Mouse (Mus musculus): ENCODE results near the gene Elavl2. TPM values are rescaled to one million over a fixed set of nuclear protein-coding genes. Genes with fewer than 3 reads are reported as not detected.

Elavl2 gene
- polyA plus RNA-seq, 1 experiment: 0.04 TPM

GRCm38 (mm10) chr4:91387701-91388100 is 12.9 kb downstream of the Elavl2 start:
- Histone ChIP-seq H3K27me3 (ENCODE audit: control insufficient read depth, insufficient read depth, low read length) (no peaks in the 10 kb centered on the region), H3K4me3 (ENCODE audit: control insufficient read depth, insufficient read depth, low read length) (no peak overlapping the region), H3K4me1 (replicated peaks; ENCODE audit: control insufficient read depth, insufficient read depth, low read length) (no peaks in the 10 kb centered on the region), H3K36me3 (ENCODE audit: control insufficient read depth, insufficient read depth, low read length) (no peaks in the 10 kb centered on the region), H3K27ac (ENCODE audit: control insufficient read depth, insufficient read depth, low read length) (no peak overlapping the region)
- WGBS: 90% methylated on average over 3 of the region's 3 CpGs
- no peak for TF ChIP-seq POLR2A (IDR thresholded peaks at IDR 0.05; ENCODE audit: control insufficient read depth, extremely low read depth, insufficient read depth, low read length, poor library complexity)
- no peak for TF ChIP-seq CTCF (IDR thresholded peaks at IDR 0.05; ENCODE audit: borderline replicate concordance, control insufficient read depth, extremely low read depth, insufficient read depth, low read length, poor library complexity)
- DNase-seq: no peak

- 12% methylated on average over 13 of the region's 13 CpGs for WGBS
- Histone ChIP-seq H3K36me3 (ENCODE audit: control insufficient read depth, insufficient read depth, low read length) (no peaks in the 10 kb centered on the region), H3K4me1 (replicated peaks; ENCODE audit: control insufficient read depth, insufficient read depth, low read length) (no peaks in the 10 kb centered on the region), H3K27me3 (ENCODE audit: control insufficient read depth, insufficient read depth, low read length) (no peaks in the 10 kb centered on the region), H3K4me3 (ENCODE audit: control insufficient read depth, insufficient read depth, low read length) (no peak overlapping the region), H3K27ac (ENCODE audit: control insufficient read depth, insufficient read depth, low read length) (no peak overlapping the region)
- TF ChIP-seq CTCF (IDR thresholded peaks at IDR 0.05; ENCODE audit: borderline replicate concordance, control insufficient read depth, extremely low read depth, insufficient read depth, low read length, poor library complexity): no peak
- TF ChIP-seq POLR2A (IDR thresholded peaks at IDR 0.05; ENCODE audit: control insufficient read depth, extremely low read depth, insufficient read depth, low read length, poor library complexity): no peak
- DNase-seq: no peak
Observed at GRCm38 (mm10) chr4:91381201-91381627, 19.4 kb downstream of the Elavl2 start.

- no peak for DNase-seq
- WGBS: 13% methylated on average over 24 of the region's 24 CpGs
- no peaks in the 10 kb centered on the region for H3K36me3 ChIP-seq (ENCODE audit: control insufficient read depth, insufficient read depth, low read length)
- no peak for TF ChIP-seq POLR2A (IDR thresholded peaks at IDR 0.05; ENCODE audit: control insufficient read depth, extremely low read depth, insufficient read depth, low read length, poor library complexity)
- TF ChIP-seq CTCF (IDR thresholded peaks at IDR 0.05; ENCODE audit: borderline replicate concordance, control insufficient read depth, extremely low read depth, insufficient read depth, low read length, poor library complexity): no peak
- no peak overlapping the region for H3K27ac ChIP-seq (ENCODE audit: control insufficient read depth, insufficient read depth, low read length)
- no peaks in the 10 kb centered on the region for H3K4me1 ChIP-seq (replicated peaks; ENCODE audit: control insufficient read depth, insufficient read depth, low read length)
- no peak overlapping the region for H3K4me3 ChIP-seq (ENCODE audit: control insufficient read depth, insufficient read depth, low read length)
- no peaks in the 10 kb centered on the region for H3K27me3 ChIP-seq (ENCODE audit: control insufficient read depth, insufficient read depth, low read length)
Observed at GRCm38 (mm10) chr4:91380341-91381117, 20.1 kb downstream of the Elavl2 start.

- TF ChIP-seq POLR2A (IDR thresholded peaks at IDR 0.05; ENCODE audit: control insufficient read depth, extremely low read depth, insufficient read depth, low read length, poor library complexity) (no peak), CTCF (IDR thresholded peaks at IDR 0.05; ENCODE audit: borderline replicate concordance, control insufficient read depth, extremely low read depth, insufficient read depth, low read length, poor library complexity) (no peak)
- no peaks in the 10 kb centered on the region for H3K4me1 ChIP-seq (replicated peaks; ENCODE audit: control insufficient read depth, insufficient read depth, low read length)
- WGBS: 3% methylated on average over 9 of the region's 9 CpGs
- H3K36me3 ChIP-seq (ENCODE audit: control insufficient read depth, insufficient read depth, low read length): no peaks in the 10 kb centered on the region
- no peak for DNase-seq
- no peak overlapping the region for H3K4me3 ChIP-seq (ENCODE audit: control insufficient read depth, insufficient read depth, low read length)
- H3K27ac ChIP-seq (ENCODE audit: control insufficient read depth, insufficient read depth, low read length): no peak overlapping the region
- H3K27me3 ChIP-seq (ENCODE audit: control insufficient read depth, insufficient read depth, low read length): no peaks in the 10 kb centered on the region; the same call in 1 of the 2 replicates
Observed at GRCm38 (mm10) chr4:91379559-91379958, 21.0 kb downstream of the Elavl2 start.

- whole genome bisulfite sequencing: 3% methylated on average over 28 of the region's 28 CpGs
- H3K27me3 ChIP-seq (ENCODE audit: control insufficient read depth, insufficient read depth, low read length): peaks cover 3% of the 10 kb centered on the region; the same call in 1 of the 2 replicates
- H3K27ac ChIP-seq (ENCODE audit: control insufficient read depth, insufficient read depth, low read length): no peak overlapping the region
- no peak for TF ChIP-seq POLR2A (IDR thresholded peaks at IDR 0.05; ENCODE audit: control insufficient read depth, extremely low read depth, insufficient read depth, low read length, poor library complexity)
- H3K4me3 ChIP-seq (ENCODE audit: control insufficient read depth, insufficient read depth, low read length): no peak overlapping the region
- H3K4me1 ChIP-seq (replicated peaks; ENCODE audit: control insufficient read depth, insufficient read depth, low read length): no peaks in the 10 kb centered on the region
- no peaks in the 10 kb centered on the region for H3K36me3 ChIP-seq (ENCODE audit: control insufficient read depth, insufficient read depth, low read length)
- DNase-seq: peak; percentile 7
Observed at GRCm38 (mm10) chr4:91376317-91376910, 24.2 kb downstream of the Elavl2 start.

GRCm38 (mm10) chr4:91375372-91375687 is 25.3 kb downstream of the Elavl2 start:
- Histone ChIP-seq H3K27me3 (ENCODE audit: control insufficient read depth, insufficient read depth, low read length) (peaks cover 3% of the 10 kb centered on the region; the same call in 1 of the 2 replicates), H3K36me3 (ENCODE audit: control insufficient read depth, insufficient read depth, low read length) (no peaks in the 10 kb centered on the region), H3K4me1 (replicated peaks; ENCODE audit: control insufficient read depth, insufficient read depth, low read length) (no peaks in the 10 kb centered on the region), H3K4me3 (ENCODE audit: control insufficient read depth, insufficient read depth, low read length) (no peak overlapping the region), H3K27ac (ENCODE audit: control insufficient read depth, insufficient read depth, low read length) (no peak overlapping the region)
- TF ChIP-seq CTCF (IDR thresholded peaks at IDR 0.05; ENCODE audit: borderline replicate concordance, control insufficient read depth, extremely low read depth, insufficient read depth, low read length, poor library complexity) (no peak), POLR2A (IDR thresholded peaks at IDR 0.05; ENCODE audit: control insufficient read depth, extremely low read depth, insufficient read depth, low read length, poor library complexity) (no peak)
- 10% methylated on average over 7 of the region's 7 CpGs for WGBS
- no peak for DNase-seq
